Mouse (Mus musculus): Measurements from ENCODE around the gene Lrig2.

DNA sequence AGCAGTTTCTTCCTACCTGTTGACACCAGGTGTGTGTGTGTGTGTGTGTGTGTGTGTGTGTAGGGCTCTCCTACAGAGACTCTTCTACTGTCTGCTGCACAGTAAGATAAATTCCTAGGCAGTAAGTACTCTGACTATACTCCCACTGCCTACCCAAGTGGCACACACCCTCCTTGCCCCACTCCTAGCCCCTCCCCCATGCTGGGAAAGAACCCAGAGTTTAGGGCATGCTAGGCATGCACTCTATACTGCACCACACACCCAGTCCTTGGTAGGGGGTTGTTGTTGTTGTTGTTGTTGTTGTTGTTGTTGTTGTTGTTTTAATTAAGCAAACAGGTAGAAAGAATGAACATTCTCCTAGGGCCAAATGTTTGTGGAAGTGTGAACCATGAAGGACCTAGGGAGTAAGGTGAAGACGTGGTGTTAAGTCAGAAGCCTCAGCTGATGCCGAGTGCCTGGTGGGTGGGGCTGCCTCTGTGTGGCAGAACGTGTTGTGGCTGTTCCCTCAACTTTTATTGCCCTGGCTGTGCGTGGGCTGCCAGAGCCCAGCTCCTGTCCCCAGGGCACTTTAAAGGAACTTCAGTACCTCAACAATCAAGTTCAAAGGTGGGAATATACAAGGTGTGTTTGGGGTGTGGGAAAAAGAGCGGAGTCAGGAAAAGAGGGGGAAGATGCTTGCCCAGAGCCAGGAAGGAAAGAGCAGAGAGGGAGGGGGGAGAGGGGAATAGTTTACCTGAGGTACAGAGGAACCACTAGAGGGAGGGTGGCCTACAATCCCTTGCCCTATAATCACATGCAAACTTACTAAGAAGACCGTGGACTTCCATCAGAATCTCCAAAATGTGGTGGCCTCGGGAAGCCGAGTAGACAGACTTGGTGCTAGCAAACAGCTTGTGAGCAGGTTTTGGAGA, 152.2 kb downstream of the Lrig2 start:
- TF ChIP-seq MYOD1 (IDR thresholded peaks at IDR 0.05; ENCODE audit: control insufficient read depth in 1 of 3, insufficient read length in 2 of 3, low read depth in 2 of 3) (peak in 1 of 3 experiments; percentile 53), MAX (IDR thresholded peaks at IDR 0.05; ENCODE audit: low read depth) (no peak), POLR2A (IDR thresholded peaks at IDR 0.05; ENCODE audit: insufficient read length, low read depth) (no peak), POLR2AphosphoS2 (IDR thresholded peaks at IDR 0.05; ENCODE audit: insufficient read length, low read depth) (no peak), TCF12 (IDR thresholded peaks at IDR 0.05; ENCODE audit: insufficient read depth, poor library complexity, severe bottlenecking) (no peak), CEBPB (IDR thresholded peaks at IDR 0.05; ENCODE audit: insufficient read depth, poor library complexity, severe bottlenecking) (no peak), MYOG (IDR thresholded peaks at IDR 0.05; ENCODE audit: control insufficient read depth in 1 of 3, insufficient read depth in 1 of 3, insufficient read length in 2 of 3, low read depth in 2 of 3) (peak in 1 of 3 experiments; percentile 56), USF1 (IDR thresholded peaks at IDR 0.05; ENCODE audit: low read depth) (no peak), SRF (IDR thresholded peaks at IDR 0.05; ENCODE audit: control insufficient read depth, insufficient read length, low read depth) (no peak), E2F4 (IDR thresholded peaks at IDR 0.05; ENCODE audit: insufficient read depth) (no peak)

Data from myocyte (in vitro differentiated cells).